Mouse (Mus musculus) frontal cortex, adult (tissue): ENCODE measurements around the gene Ccdc92b.

Experiments
- ATAC-seq: cut with Nextera tagmentation; 2 replicates; pipeline ENCODE4 v1.9.2; 2017; ENCODE audit warnings: mild to moderate bottlenecking, moderate library complexity, mixed read lengths; ENCODE audit not compliant: low TSS enrichment

The Ccdc92b gene

GRCm38 (mm10) chr11:74652791-74653191, 33.4 kb downstream of the Ccdc92b start:
- ATAC-seq: no peak

GRCm38 (mm10) chr11:74653385-74653784, 34.0 kb downstream of the Ccdc92b start:
- ATAC-seq: no peak

- no peak for ATAC-seq
These were observed 36.5 kb downstream of the Ccdc92b start for GRCm38 (mm10) chr11:74655941-74656340.

- no peak for ATAC-seq
These were observed 40.9 kb downstream of the Ccdc92b start for GRCm38 (mm10) chr11:74660336-74660735.

GRCm38 (mm10) chr11:74661641-74662040, 42.2 kb downstream of the Ccdc92b start:
- ATAC-seq: no peak

GRCm38 (mm10) chr11:74662221-74662620, 42.8 kb downstream of the Ccdc92b start:
- no peak for ATAC-seq

GRCm38 (mm10) chr11:74664279-74664678, 44.9 kb downstream of the Ccdc92b start:
- no peak for ATAC-seq

GRCm38 (mm10) chr11:74664906-74665305, 45.5 kb downstream of the Ccdc92b start:
- ATAC-seq: no peak

- no peak for ATAC-seq
These were observed 46.4 kb downstream of the Ccdc92b start for GRCm38 (mm10) chr11:74665631-74666283.

GRCm38 (mm10) chr11:74666284-74666652, 46.9 kb downstream of the Ccdc92b start:
- no peak for ATAC-seq

GRCm38 (mm10) chr11:74666776-74667581, 47.6 kb downstream of the Ccdc92b start:
- no peak for ATAC-seq

GRCm38 (mm10) chr11:74667582-74668010, 48.2 kb downstream of the Ccdc92b start:
- ATAC-seq: no peak

GRCm38 (mm10) chr11:74668466-74668865, 49.1 kb downstream of the Ccdc92b start:
- ATAC-seq: no peak

- ATAC-seq: no peak
These were observed 49.6 kb downstream of the Ccdc92b start for GRCm38 (mm10) chr11:74668971-74669370.

- no peak for ATAC-seq
These were observed 50.7 kb downstream of the Ccdc92b start for GRCm38 (mm10) chr11:74670151-74670550.

GRCm38 (mm10) chr11:74671013-74671412, 51.6 kb downstream of the Ccdc92b start:
- ATAC-seq: no peak

GRCm38 (mm10) chr11:74671839-74672238, 52.4 kb downstream of the Ccdc92b start:
- ATAC-seq: no peak

- ATAC-seq: no peak
These were observed 53.6 kb downstream of the Ccdc92b start for GRCm38 (mm10) chr11:74672901-74673513.

- no peak for ATAC-seq
These were observed 54.2 kb downstream of the Ccdc92b start for GRCm38 (mm10) chr11:74673561-74673960.

GRCm38 (mm10) chr11:74674713-74675112, 55.3 kb downstream of the Ccdc92b start:
- no peak for ATAC-seq

- ATAC-seq: peak; percentile 95
These were observed 55.8 kb downstream of the Ccdc92b start for GRCm38 (mm10) chr11:74675156-74675555.
